Mouse (Mus musculus) granulocyte monocyte progenitor cell, adult 5-6 weeks (primary cell): ENCODE measurements around the gene Atf6. TPM values are rescaled to one million over a fixed set of nuclear protein-coding genes. Genes with fewer than 3 reads are reported as not detected.

Experiments used
- ATAC-seq: replicated peaks from 2 replicates; pipeline ENCODE4 v1.8.0; 2016; ENCODE audit warnings: mild to moderate bottlenecking, moderate TSS enrichment, inconsistent platforms; ENCODE audit not compliant: poor library complexity, severe bottlenecking
- total RNA-seq, 2 experiments: library from RNA; stranded (forward) in 1 of 2; stranded (reverse) in 1 of 2; fragments of 200-712, 200-1000 nt in 1 of 2; fragments of >200 nt in 1 of 2; fragmentation: Nextera tagmentation in 1 of 2; gene quantifications; 2 replicates each; pipeline ENCODE4 v1.2.3; 2014 to 2017

Atf6 gene
- total RNA-seq, 2 experiments from 2014 or later: 27.1 to 27.5 TPM

DNA sequence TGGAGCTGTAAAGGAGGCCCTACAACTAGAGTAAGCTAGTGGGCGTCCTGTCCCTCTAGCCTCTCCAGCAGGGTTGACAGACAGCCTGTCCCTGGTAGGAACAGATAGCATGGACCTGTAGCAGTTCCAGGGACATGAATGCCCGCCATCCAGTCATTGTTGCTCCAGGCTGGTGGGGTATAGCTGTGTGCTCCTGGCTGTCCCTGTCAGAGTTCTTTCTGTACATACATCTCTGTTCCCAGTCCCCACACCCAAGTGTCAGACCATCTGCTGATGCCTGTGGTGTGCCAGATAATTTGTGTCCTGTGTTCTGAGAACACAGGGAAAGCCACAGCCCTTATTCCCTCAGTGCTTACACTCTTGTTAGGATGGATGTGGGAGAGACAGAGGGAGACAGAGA lies 187.9 kb downstream of the Atf6 start:
- ATAC-seq: no peak

DNA sequence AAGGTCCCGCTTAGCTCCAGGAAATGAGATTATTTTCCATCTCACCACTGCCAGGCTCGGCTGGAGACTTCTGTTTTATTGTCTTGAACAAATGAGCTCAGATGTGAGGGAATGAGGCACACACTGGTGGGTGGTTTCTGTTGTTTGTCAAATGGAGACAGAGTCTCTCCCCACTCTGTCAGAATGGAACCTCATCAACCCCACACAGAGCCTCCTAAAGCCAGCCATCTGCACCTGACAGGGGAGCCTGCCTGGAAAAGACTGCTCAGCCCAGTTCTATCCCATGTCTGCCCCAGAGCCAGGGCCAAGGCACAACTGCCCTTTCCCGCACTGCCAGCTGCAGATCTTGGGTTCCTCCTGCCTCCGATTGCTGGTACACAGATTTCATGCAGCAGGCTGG lies 188.7 kb downstream of the Atf6 start:
- ATAC-seq: no peak

DNA sequence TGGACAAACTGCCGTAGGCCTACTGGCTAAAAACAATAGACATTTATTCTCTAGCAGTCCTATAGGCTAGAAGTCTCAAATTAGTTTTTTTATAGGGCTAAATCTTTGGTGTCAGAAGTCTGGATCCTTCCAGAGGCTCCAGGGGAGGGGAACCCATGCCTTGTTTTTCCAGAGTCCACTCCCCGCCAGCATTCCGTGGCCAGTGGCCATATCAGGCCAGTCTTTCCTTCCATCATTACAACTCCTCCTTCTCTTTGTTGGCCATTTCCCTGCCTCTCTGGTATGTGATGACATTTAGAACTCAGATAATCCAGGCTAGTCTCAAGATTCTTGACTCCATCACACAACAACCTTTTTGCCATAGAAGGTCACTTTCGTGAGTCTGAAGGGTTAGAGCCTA lies 189.9 kb downstream of the Atf6 start:
- no peak for ATAC-seq

DNA sequence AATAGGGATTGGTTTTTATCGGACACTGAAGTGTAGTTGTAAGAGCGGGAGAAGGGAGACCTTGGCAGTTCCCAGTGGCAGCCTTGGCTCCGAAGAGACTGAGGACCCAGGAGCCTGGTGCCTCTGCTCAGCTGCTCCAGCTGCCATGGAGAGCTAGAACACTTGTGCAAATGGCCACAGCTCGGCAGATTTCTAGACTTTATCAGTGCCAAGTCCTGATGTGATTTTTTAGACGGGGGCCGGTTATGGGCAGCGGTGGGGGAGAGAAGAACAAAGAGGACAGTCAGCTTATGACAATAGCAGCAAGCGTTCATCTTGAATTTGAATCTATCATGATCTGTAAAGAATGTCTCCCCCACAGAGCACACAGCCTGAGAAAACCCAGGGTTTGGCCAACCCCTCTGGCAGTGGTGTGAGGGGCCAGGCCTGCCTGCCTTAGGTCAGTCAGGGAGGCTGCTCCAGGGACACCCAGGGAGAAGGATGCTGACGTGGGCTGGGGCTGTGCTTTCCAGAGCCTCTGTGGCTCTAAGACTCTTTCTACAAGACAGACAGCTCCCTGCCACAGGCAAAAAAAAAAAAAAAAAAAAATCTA lies 193.3 kb downstream of the Atf6 start:
- ATAC-seq: no peak

DNA sequence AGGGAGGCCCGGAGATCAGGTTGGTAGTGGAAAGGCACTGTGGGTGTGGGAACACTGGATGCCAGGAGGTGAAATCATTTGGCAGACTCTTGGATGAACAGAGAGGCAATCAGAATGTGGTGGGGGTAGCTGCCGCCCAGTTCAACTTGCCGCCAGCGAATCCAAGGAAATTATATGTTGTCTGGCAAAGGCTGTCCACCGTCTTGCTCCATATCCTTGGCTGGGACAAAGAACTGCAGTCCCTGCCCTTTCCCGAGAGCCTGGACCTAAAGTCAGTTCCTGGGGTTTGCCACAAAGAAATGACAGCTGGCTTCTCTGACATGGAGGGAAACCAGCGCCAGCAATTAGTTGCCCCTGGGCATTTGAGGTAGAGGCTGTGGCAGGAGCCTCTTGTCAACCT lies 202.4 kb downstream of the Atf6 start:
- ATAC-seq: no peak

DNA sequence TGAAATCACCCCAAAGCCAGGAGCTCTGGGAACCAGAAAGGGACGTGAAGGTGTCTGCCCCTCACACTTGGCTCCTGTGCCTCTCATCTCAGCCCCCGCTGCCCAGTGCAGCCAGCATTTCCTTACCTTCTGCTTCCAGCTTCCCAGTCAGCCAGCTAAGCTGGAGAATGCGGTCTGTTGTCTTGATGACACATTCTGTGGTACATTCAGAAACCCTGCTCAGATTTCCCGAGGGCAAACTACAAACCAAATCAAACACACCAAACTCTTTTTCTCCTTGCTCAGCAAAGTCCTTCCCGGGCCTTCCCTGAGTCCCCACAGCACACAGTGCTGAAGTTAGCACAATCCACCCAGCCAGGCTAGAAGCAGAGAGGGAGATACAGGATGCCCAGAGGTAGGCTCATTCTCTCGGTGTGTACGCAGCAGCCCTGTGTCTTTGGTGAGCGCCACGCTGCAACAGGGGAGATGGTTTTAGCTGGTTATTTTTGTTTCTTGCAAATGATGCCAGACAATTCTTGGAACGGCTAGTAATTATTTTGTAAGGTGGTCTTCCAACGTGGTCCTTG lies 202.9 kb downstream of the Atf6 start:
- no peak for ATAC-seq

DNA sequence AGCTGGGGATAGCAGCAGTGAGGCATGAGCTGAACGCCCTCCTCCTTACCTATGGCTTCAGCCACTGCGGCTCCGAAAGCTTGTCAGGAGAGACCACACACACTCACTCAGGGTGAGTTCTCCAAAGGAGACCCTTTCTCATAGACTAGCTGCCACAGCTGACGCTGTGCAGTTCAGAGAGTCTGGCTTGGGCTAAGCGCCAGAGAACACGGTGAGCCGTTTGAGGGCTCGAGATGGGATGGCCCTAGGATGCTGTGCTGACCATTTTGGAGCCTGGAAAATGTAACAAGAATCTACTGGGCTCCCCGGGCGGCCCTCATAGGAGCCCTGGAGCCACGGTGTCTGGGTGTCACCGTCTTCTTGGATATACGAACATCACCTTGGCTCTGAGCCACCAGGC lies 208.3 kb downstream of the Atf6 start:
- ATAC-seq: no peak

DNA sequence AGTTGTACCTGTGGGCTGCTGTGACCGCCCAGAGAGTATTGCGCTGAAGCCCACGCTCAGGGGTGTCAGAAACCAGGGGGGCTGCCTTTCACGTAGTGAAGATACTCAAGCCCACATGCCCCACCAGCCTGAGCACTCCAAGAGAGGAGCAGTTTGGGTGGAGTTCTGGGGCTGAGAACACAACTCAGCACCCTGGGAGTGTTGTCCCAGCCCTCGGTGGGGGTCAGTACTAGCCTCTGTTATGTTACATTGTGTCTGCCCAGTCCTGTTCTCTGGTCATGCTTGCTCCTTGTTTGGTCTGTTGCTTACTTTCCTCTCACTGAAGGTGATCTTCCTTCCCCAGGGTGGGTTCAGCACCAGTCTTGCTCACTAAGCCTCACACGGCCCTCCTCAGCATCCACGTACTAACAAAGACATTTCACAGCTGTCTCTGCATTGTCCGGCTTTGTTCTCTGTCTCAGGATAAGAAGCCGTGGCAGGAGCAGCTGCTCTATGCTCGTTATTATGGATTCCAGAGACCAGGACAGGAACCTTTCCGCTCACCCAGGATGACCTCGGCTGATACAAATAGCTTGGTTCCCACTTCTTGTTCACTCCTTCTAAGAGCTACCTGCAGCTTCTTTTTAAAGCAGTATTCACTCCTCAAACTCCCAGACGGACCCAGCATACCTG lies 209.8 kb downstream of the Atf6 start:
- no peak for ATAC-seq

DNA sequence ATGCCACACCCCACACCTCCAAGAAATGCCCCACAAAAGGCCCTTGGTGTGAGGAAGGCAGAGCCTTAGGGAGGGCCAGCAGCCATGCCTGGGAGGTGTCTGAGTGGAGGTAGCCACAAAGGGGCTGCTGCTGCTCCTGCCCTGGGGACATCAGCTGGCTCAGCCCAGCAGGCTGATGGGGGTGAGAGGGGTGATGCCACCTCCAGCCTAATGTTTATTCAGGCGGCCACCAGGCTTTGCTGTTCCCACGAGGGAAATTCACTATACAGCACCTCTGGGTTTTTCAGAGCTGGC lies 210.4 kb downstream of the Atf6 start:
- ATAC-seq: no peak

DNA sequence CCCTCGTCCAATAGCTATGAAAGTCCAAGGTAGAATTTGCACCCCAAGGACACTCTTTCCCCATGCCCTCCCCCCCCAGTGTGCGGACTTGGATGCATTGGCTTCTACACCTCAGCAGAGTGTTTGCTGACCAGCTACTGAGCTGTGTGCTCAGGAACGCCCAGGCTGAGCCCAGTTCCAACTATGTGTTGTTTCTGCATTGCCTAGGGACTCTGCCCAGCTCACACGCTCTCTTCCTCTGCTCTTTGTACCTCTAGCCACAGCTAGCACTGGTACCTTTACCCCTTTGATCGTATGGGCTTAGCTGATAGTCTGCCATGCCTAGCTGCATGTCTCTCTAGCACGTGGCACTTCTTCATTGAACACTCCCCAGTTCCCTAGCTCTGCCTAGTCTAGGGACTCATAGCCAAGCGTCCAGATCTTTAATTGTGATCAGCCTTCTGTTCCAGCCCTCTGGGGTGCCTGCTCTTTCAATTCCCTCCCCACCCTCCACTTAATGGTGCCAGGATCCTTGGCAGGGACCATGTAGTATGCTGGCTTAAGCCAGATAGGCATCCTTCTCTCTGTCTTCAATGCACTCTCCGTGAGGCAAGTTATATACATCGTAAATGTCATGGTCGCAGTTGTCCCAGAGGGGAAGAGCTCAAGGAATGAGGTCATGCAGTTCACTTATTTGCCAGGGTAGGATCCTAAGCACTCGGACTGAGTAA lies 210.9 kb downstream of the Atf6 start:
- ATAC-seq: no peak

DNA sequence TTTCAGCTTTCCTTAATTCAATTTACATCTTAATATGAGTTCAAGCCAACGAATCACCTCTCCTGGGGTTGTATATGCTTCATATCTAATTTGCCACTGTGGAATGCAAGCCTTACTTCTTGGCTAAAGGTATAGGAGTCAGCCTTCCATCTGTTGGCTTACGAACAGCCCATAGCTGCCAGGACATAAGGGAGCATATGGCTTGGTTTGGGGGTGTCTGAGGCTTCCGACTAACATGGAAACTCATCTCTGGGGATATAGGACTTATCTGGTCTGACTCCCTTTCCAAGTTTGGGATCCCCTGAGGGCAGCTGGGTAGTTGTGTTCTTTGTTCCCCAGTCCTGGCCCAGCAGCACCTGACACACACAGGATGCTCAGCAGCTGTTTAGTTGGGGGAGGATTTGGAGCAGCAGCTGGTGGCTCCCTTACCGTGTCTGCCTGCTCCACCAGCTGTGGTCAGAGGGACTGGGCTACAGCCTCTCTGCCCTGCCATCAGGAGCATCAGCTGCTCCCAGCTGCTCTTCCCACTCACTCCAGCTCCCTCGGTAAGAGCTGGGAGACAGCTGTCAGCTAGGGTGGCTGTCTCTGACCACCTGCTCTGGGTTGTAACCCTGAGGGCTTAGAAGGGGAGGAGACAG lies 212.2 kb downstream of the Atf6 start:
- no peak for ATAC-seq

Other genes with a start within 250 kb of the Atf6 start
- gene Olfml2b, start 223.2 kb downstream of the Atf6 start, total RNA-seq (2014; fragmentation: Nextera tagmentation): not detected in 2 replicates
- 0.90 and 1.1 TPM in 2 replicates for gene Olfml2b, start 223.2 kb downstream of the Atf6 start, total RNA-seq (2017)
- gene Gm26620, start 17.3 kb upstream of the Atf6 start, total RNA-seq (2014; fragmentation: Nextera tagmentation): not detected in 2 replicates
- not detected in 2 replicates for gene Gm26620, start 17.3 kb upstream of the Atf6 start, total RNA-seq (2017)
- 16.9 and 18.2 TPM in 2 replicates for gene Dusp12, start 17.8 kb upstream of the Atf6 start, total RNA-seq (2014; fragmentation: Nextera tagmentation)
- gene Dusp12, start 17.8 kb upstream of the Atf6 start, total RNA-seq (2017): 10.3 and 10.9 TPM in 2 replicates
- gene Fcrlb, start 45.2 kb upstream of the Atf6 start, total RNA-seq (2014; fragmentation: Nextera tagmentation): not detected in 2 replicates
- gene Fcrlb, start 45.2 kb upstream of the Atf6 start, total RNA-seq (2017): not detected in 2 replicates
- not detected in 2 replicates for gene Fcrla, start 59.8 kb upstream of the Atf6 start, total RNA-seq (2014; fragmentation: Nextera tagmentation)
- not detected in 2 replicates for gene Fcrla, start 59.8 kb upstream of the Atf6 start, total RNA-seq (2017)
- gene Fcgr2b, start 108.8 kb upstream of the Atf6 start, total RNA-seq (2014; fragmentation: Nextera tagmentation): 106 and 115 TPM in 2 replicates
- gene Fcgr2b, start 108.8 kb upstream of the Atf6 start, total RNA-seq (2017): 106 and 143 TPM in 2 replicates
- 0.58 and 2.9 TPM in 2 replicates for gene Fcgr4, start 151.1 kb upstream of the Atf6 start, total RNA-seq (2014; fragmentation: Nextera tagmentation)
- gene Fcgr4, start 151.1 kb upstream of the Atf6 start, total RNA-seq (2017): 3.1 and 3.5 TPM in 2 replicates
- gene Fcgr3, start 197.2 kb upstream of the Atf6 start, total RNA-seq (2014; fragmentation: Nextera tagmentation): 274 and 310 TPM in 2 replicates
- gene Fcgr3, start 197.2 kb upstream of the Atf6 start, total RNA-seq (2017): 498 and 520 TPM in 2 replicates
- 1.7 and 3.8 TPM in 2 replicates for gene Cfap126, start 246.1 kb upstream of the Atf6 start, total RNA-seq (2014; fragmentation: Nextera tagmentation)
- gene Cfap126, start 246.1 kb upstream of the Atf6 start, total RNA-seq (2017): 0.47 and 1.5 TPM in 2 replicates